In genomic region chr5:125251885-125252615, GRCm38 (mm10) we compare ENCODE assay signal across 9 mouse cellular contexts.
DNase-seq lines count a peak whose midpoint lies in the region; ATAC-seq and TF ChIP-seq lines count a peak whose summit lies in the region.
"Had no signal": no experiment of that assay in that cellular context is flagged by ENCODE, and none has a peak within 500 bp of the region (broad histone marks: within the 10 kb centered on the region; RNA-seq: fewer than 3 reads in every experiment).

No protein-coding gene starts in this region.

- H3K79me2 ChIP-seq in MEL (ENCODE audit: control insufficient read depth, insufficient read depth, low read length, poor library complexity), result no peaks in the 10 kb centered on the region

- 59% methylated on average over 15 of the region's 15 CpGs for WGBS in forebrain, embryonic 13.5 days
- WGBS in forebrain, embryonic 16.5 days, result 61% methylated on average over 15 of the region's 15 CpGs
- WGBS in limb, embryonic 15.5 days, result 53% methylated on average over 15 of the region's 15 CpGs
- WGBS in limb, embryonic 10.5 days, result 59% methylated on average over 15 of the region's 15 CpGs

- H3K4me2 ChIP-seq in forebrain, embryonic 13.5 days, result no peak overlapping the region
- no peak overlapping the region for H3K4me2 ChIP-seq in forebrain, embryonic 16.5 days (ENCODE audit: low read length)
- H3K4me2 ChIP-seq in limb, embryonic 15.5 days, result no peak overlapping the region

- H3K27me3 ChIP-seq in forebrain, embryonic 13.5 days, result no peaks in the 10 kb centered on the region
- no peaks in the 10 kb centered on the region for H3K27me3 ChIP-seq in forebrain, embryonic 16.5 days (replicated peaks; ENCODE audit: control insufficient read depth, insufficient read depth, low read length)
- H3K27me3 ChIP-seq in limb, embryonic 15.5 days, result no peaks in the 10 kb centered on the region
- H3K27me3 ChIP-seq in limb, embryonic 10.5 days (ENCODE audit: low read depth, poor library complexity, severe bottlenecking), result no peaks in the 10 kb centered on the region
- peaks cover 0 to 3% of the 10 kb centered on the region in 2 experiments; a peak in 1 of 4 replicates for H3K27me3 ChIP-seq in MEL (ENCODE audit: control insufficient read depth in 1 of 2, insufficient read depth in 2 of 2, low read length in 2 of 2)

- no peak overlapping the region for H3K9ac ChIP-seq in forebrain, embryonic 13.5 days
- no peak overlapping the region for H3K9ac ChIP-seq in forebrain, embryonic 16.5 days (replicated peaks; ENCODE audit: low read depth, low read length)
- H3K9ac ChIP-seq in limb, embryonic 15.5 days, result no peak overlapping the region
- no peak overlapping the region for H3K9ac ChIP-seq in MEL (ENCODE audit: control insufficient read depth, low read depth, low read length, poor library complexity, severe bottlenecking)

- no peak for TF ChIP-seq POLR2A in MEL (IDR thresholded peaks at IDR 0.05; ENCODE audit: control insufficient read depth in 1 of 2, insufficient read depth in 1 of 2, low read depth in 1 of 2, low read length in 2 of 2, poor library complexity in 1 of 2)

- TF ChIP-seq CTCF in MEL (IDR thresholded peaks at IDR 0.05 in 2 of 3, conservative IDR thresholded peaks at IDR 0.05 in 1 of 3; ENCODE audit: control insufficient read depth in 1 of 3, insufficient read depth in 1 of 3, low read depth in 2 of 3, low read length in 3 of 3, poor library complexity in 1 of 3, severe bottlenecking in 1 of 3), result peak; percentile 55 to 97 (median 65)

- H3K9me3 ChIP-seq in forebrain, embryonic 13.5 days (replicated peaks), result peaks cover 6% of the 10 kb centered on the region; the same call in 1 of the 2 replicates
- no peaks in the 10 kb centered on the region for H3K9me3 ChIP-seq in forebrain, embryonic 16.5 days (ENCODE audit: control insufficient read depth, low read length)
- H3K9me3 ChIP-seq in limb, embryonic 15.5 days, result no peaks in the 10 kb centered on the region
- no peaks in the 10 kb centered on the region for H3K9me3 ChIP-seq in limb, embryonic 10.5 days (replicated peaks)
- H3K9me3 ChIP-seq in MEL (replicated peaks; ENCODE audit: insufficient read depth, low read length), result no peaks in the 10 kb centered on the region

- TF ChIP-seq RAD21 in MEL (IDR thresholded peaks at IDR 0.05; ENCODE audit: low read depth, low read length), result no peak; the same call in 1 of the 2 replicates

- no peak for ATAC-seq in forebrain, embryonic 13.5 days
- no peak for ATAC-seq in forebrain, embryonic 16.5 days
- no peak for ATAC-seq in limb, embryonic 15.5 days (ENCODE audit: insufficient number of reproducible peaks, low FRiP score, low TSS enrichment, low read depth)

- peak overlapping the region; percentile 10; the same call in 1 of the 2 replicates for H3K27ac ChIP-seq in forebrain, embryonic 13.5 days
- H3K27ac ChIP-seq in forebrain, embryonic 16.5 days (ENCODE audit: low read length), result no peak overlapping the region
- H3K27ac ChIP-seq in limb, embryonic 15.5 days, result peak overlapping the region; percentile 19; the same call in 1 of the 2 replicates
- no peak overlapping the region for H3K27ac ChIP-seq in limb, embryonic 10.5 days
- no peak overlapping the region for H3K27ac ChIP-seq in MEL (ENCODE audit: control insufficient read depth, low read depth, low read length)

- H3K4me1 ChIP-seq in forebrain, embryonic 13.5 days, result peaks cover 9% of the 10 kb centered on the region; the same call in 1 of the 2 replicates
- H3K4me1 ChIP-seq in forebrain, embryonic 16.5 days (replicated peaks; ENCODE audit: control insufficient read depth, insufficient read depth, low read length), result no peaks in the 10 kb centered on the region
- H3K4me1 ChIP-seq in limb, embryonic 15.5 days, result peaks cover 13% of the 10 kb centered on the region
- H3K4me1 ChIP-seq in limb, embryonic 10.5 days, result peaks cover 16% of the 10 kb centered on the region
- no peaks in the 10 kb centered on the region; a peak in 1 of 4 replicates for H3K4me1 ChIP-seq in MEL (ENCODE audit: control insufficient read depth in 1 of 2, insufficient read depth in 2 of 2, low read length in 2 of 2)

- H3K4me3 ChIP-seq in forebrain, embryonic 13.5 days, result no peak overlapping the region
- H3K4me3 ChIP-seq in forebrain, embryonic 16.5 days (replicated peaks; ENCODE audit: low read length), result no peak overlapping the region
- H3K4me3 ChIP-seq in limb, embryonic 15.5 days, result no peak overlapping the region
- no peak overlapping the region for H3K4me3 ChIP-seq in limb, embryonic 10.5 days
- no peak overlapping the region for H3K4me3 ChIP-seq in MEL (ENCODE audit: control insufficient read depth in 1 of 2, insufficient read depth in 1 of 2, low read depth in 2 of 2, low read length in 2 of 2)

- no peak for DNase-seq in limb, embryonic 10.5 days (ENCODE audit: low spot score)
- peak; percentile 24 for DNase-seq in MEL (ENCODE audit: low read depth, low spot score)
- DNase-seq in lung, postnatal 25 days (ENCODE audit: low spot score), result peak; percentile 77
- DNase-seq in embryo, embryonic 10 days (ENCODE audit: low spot score), result no peak
- DNase-seq in thymus, postnatal 14 days, result no peak

- TF ChIP-seq EP300 in MEL (IDR thresholded peaks at IDR 0.05; ENCODE audit: low read depth in 1 of 2, low read length in 2 of 2), result no peak

- H3K36me3 ChIP-seq in forebrain, embryonic 13.5 days (ENCODE audit: poor library complexity, severe bottlenecking), result no peaks in the 10 kb centered on the region
- H3K36me3 ChIP-seq in forebrain, embryonic 16.5 days (ENCODE audit: control insufficient read depth, insufficient read depth), result no peaks in the 10 kb centered on the region
- no peaks in the 10 kb centered on the region for H3K36me3 ChIP-seq in limb, embryonic 15.5 days
- H3K36me3 ChIP-seq in limb, embryonic 10.5 days, result no peaks in the 10 kb centered on the region
- no peaks in the 10 kb centered on the region for H3K36me3 ChIP-seq in MEL (ENCODE audit: control insufficient read depth in 1 of 2, insufficient read depth in 2 of 2, low read length in 2 of 2)
- H3K36me3 ChIP-seq: G1E had no signal

TF ChIP-seq in MEL, 35 proteins besides CTCF, POLR2A, EP300 and RAD21:
- TF ChIP-seq MYC (IDR thresholded peaks at IDR 0.05; ENCODE audit: low read depth, low read length), result 0 out of 2 replicates have a peak, but pooled peaks have one; percentile 39
- TF ChIP-seq MEF2A (IDR thresholded peaks at IDR 0.05; ENCODE audit: extremely low read depth, insufficient replicate concordance, low read depth, low read length, poor library complexity, severe bottlenecking), result no peak
- peak; percentile 16; the same call in 1 of the 2 replicates for TF ChIP-seq ZC3H11A (IDR thresholded peaks at IDR 0.05; ENCODE audit: low read depth, low read length)
- peak; percentile 38 for TF ChIP-seq SMC3 (IDR thresholded peaks at IDR 0.05; ENCODE audit: low read depth, low read length)
- no peak for TF ChIP-seq TAL1 (IDR thresholded peaks at IDR 0.05; ENCODE audit: low read length)
- no peak for TF ChIP-seq JUND (IDR thresholded peaks at IDR 0.05; ENCODE audit: low read depth, low read length)
- TF ChIP-seq MAX (IDR thresholded peaks at IDR 0.05; ENCODE audit: low read length), result peak; percentile 39; the same call in 1 of the 2 replicates
- TF ChIP-seq HCFC1 (IDR thresholded peaks at IDR 0.05; ENCODE audit: low read depth, low read length), result no peak
- TF ChIP-seq ELF1 (IDR thresholded peaks at IDR 0.05; ENCODE audit: low read depth, low read length), result no peak
- TF ChIP-seq BHLHE40 (IDR thresholded peaks at IDR 0.05; ENCODE audit: borderline replicate concordance, low read depth, low read length), result no peak
- no peak for TF ChIP-seq ZMIZ1 (IDR thresholded peaks at IDR 0.05; ENCODE audit: low read depth, low read length)
- TF ChIP-seq E2F4 (IDR thresholded peaks at IDR 0.05; ENCODE audit: borderline replicate concordance, low read depth, low read length), result no peak
- no peak for TF ChIP-seq NRF1 (IDR thresholded peaks at IDR 0.05; ENCODE audit: insufficient read depth, low read depth, low read length, poor library complexity, severe bottlenecking)
- TF ChIP-seq CHD1 (IDR thresholded peaks at IDR 0.05; ENCODE audit: low read depth, low read length), result no peak
- TF ChIP-seq USF2 (IDR thresholded peaks at IDR 0.05; ENCODE audit: borderline replicate concordance in 1 of 2, insufficient read depth in 1 of 2, low read depth in 1 of 2, low read length in 2 of 2), result peak in 1 of 2 experiments; percentile 40; a peak in 2 of 4 replicates
- no peak for TF ChIP-seq POLR2AphosphoS2 (IDR thresholded peaks at IDR 0.05; ENCODE audit: low read length)
- peak; percentile 87 for TF ChIP-seq USF1 (IDR thresholded peaks at IDR 0.05; ENCODE audit: low read depth, low read length)
- TF ChIP-seq MAZ (IDR thresholded peaks at IDR 0.05; ENCODE audit: low read depth, low read length), result no peak
- no peak for TF ChIP-seq ZKSCAN1 (IDR thresholded peaks at IDR 0.05; ENCODE audit: low read depth, low read length)
- no peak for TF ChIP-seq TBP (IDR thresholded peaks at IDR 0.05; ENCODE audit: low read depth, low read length)
- TF ChIP-seq POLR2AphosphoS5 (IDR thresholded peaks at IDR 0.05; ENCODE audit: borderline replicate concordance, low read depth, low read length), result no peak
- no peak for TF ChIP-seq UBTF (IDR thresholded peaks at IDR 0.05; ENCODE audit: borderline replicate concordance, insufficient read depth, low read depth, low read length)

Comparison
In these comparisons a context has a peak if more than half of its experiments do, and no peak if none do; other contexts are left out.
1. H3K27ac ChIP-seq: peak in forebrain, embryonic 13.5 days (single experiment) and limb, embryonic 15.5 days (single experiment); none in forebrain, embryonic 16.5 days (single experiment), limb, embryonic 10.5 days (single experiment) and MEL (single experiment).
2. DNase-seq: peak in MEL (single experiment) and lung, postnatal 25 days (single experiment); none in limb, embryonic 10.5 days (single experiment), embryo, embryonic 10 days (single experiment) and thymus, postnatal 14 days (single experiment).